Mouse (Mus musculus) MEL (cell line): ENCODE data around the gene BC017158.

Source experiments
- CTCF ChIP-seq, 3 experiments: IDR thresholded peaks in 2 of 3; conservative IDR thresholded peaks in 1 of 3; 2 replicates each; pipeline ENCODE4 v1.5.1; 2011 to 2012; ENCODE audit warnings: low read length in 3 of 3, low read depth in 2 of 3, mild to moderate bottlenecking in 2 of 3, improper control_type of control experiment in 1 of 3, inconsistent platforms in 1 of 3, mixed read lengths in 1 of 3, moderate library complexity in 1 of 3; ENCODE audit not compliant: control insufficient read depth in 1 of 3, insufficient read depth in 1 of 3, poor library complexity in 1 of 3, severe bottlenecking in 1 of 3
- E2F4 ChIP-seq: IDR thresholded peaks from 2 replicates; pipeline ENCODE4 v1.6.1; 2011; ENCODE audit warnings: low read depth, low read length, improper control_type of control experiment, borderline replicate concordance
- POLR2A ChIP-seq, 2 experiments: IDR thresholded peaks; 2 replicates each; pipeline ENCODE4 v1.6.1; 2011 to 2012; ENCODE audit warnings: low read length in 2 of 2, mild to moderate bottlenecking in 2 of 2, control low read depth in 1 of 2, improper control_type of control experiment in 1 of 2, low read depth in 1 of 2, moderate library complexity in 1 of 2; ENCODE audit not compliant: control insufficient read depth in 1 of 2, insufficient read depth in 1 of 2, poor library complexity in 1 of 2

- TF ChIP-seq POLR2A (IDR thresholded peaks at IDR 0.05; ENCODE audit: control insufficient read depth in 1 of 2, insufficient read depth in 1 of 2, low read depth in 1 of 2, low read length in 2 of 2, poor library complexity in 1 of 2) (peak in 1 of 2 experiments; percentile 37; a peak in 2 of 4 replicates), CTCF (IDR thresholded peaks at IDR 0.05 in 2 of 3, conservative IDR thresholded peaks at IDR 0.05 in 1 of 3; ENCODE audit: control insufficient read depth in 1 of 3, insufficient read depth in 1 of 3, low read depth in 2 of 3, low read length in 3 of 3, poor library complexity in 1 of 3, severe bottlenecking in 1 of 3) (peak; percentile 45 to 69 (median 56)), E2F4 (no peak)
Measured at GRCm38 (mm10) chr7:128288923-128289544, 8.9 kb downstream of the BC017158 start.
